Mouse (Mus musculus) Patski (cell line): ENCODE measurements around the gene Map2k3. TPM values are rescaled to one million over a fixed set of nuclear protein-coding genes. Genes with fewer than 3 reads are reported as not detected.

Experiments
- ATAC-seq: fragments of 100-300 bp; one replicate; pipeline ENCODE4 v1.8.0; 2021
- CTCF ChIA-PET: fragments of 350-600 bp; sonication (Branson Sonifier 250); formaldehyde crosslinking; loops from one replicate; lab custom pipeline; 2022; ENCODE audit warnings: inconsistent platforms; lab: Charles Lee
- POLR2A ChIA-PET: fragments of 350-600 bp; sonication (Branson Sonifier 250); formaldehyde crosslinking; loops from one replicate; lab custom pipeline; 2022; ENCODE audit warnings: antibody characterized with exemption, inconsistent platforms; lab: Charles Lee
- DNase-seq: peaks from one replicate; pipeline ENCODE4 v3.0.0-alpha.2; 2011; ENCODE audit warnings: low read depth, low spot score
- H3K27me3 ChIP-seq: fragments of 371-371 bp; one replicate; pipeline ENCODE4 v1.5.1; 2021
- CTCF ChIP-seq: fragments of 100-300 bp; IDR thresholded peaks from one replicate; pipeline ENCODE4 v1.5.1; 2021
- in situ Hi-C: fragments of 300-500 bp; cut with MboI; formaldehyde crosslinking; loops from 3 replicates; pipeline ENCODE4 v1.11.1; 2018; ENCODE audit warnings: low pct_unique_long_range_greater_than_20kb, mixed read lengths
- polyA plus RNA-seq: library from polyadenylated mRNA; unstranded; gene quantifications from one replicate; pipeline ENCODE4 v1.2.3, GENCODE M21; 2021

Map2k3 gene
- polyA plus RNA-seq, 1 experiment from 2014 or later = 54.6 TPM

DNA sequence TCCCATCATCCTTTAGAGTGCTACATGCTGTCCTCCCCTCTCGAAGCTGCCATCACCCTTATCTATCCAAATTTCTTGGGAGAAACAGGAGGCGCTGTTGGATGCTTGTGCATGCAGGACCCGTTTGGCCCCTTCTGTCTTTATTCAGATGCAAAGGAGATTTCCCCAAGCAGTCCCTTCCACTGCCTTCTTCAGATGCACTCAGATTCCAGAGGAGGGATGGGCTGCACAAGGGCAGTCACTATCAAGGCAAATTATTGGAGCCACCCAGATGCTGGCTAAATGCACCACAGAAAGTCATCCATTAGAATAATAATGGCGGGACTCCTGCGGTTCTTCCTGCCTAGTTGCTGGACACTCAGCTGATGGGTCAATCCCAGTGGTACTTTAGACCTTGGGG is 8.9 kb upstream of the Map2k3 start:
- CTCF ChIA-PET = no interaction called here
- DNase-seq (no peak), ATAC-seq (no peak)
- no peak for TF ChIP-seq CTCF
- H3K27me3 ChIP-seq = no peaks in the 10 kb centered on the region
- POLR2A ChIA-PET = interaction anchor here (0.6 kb wide), 1 partner anchor 45 kb away, joined by 3 read pairs; no protein-coding TSS in a partner anchor
- in situ Hi-C loops = loop anchor here (10.0 kb wide), 1 partner anchor 172 kb away; no protein-coding TSS in a partner anchor

DNA sequence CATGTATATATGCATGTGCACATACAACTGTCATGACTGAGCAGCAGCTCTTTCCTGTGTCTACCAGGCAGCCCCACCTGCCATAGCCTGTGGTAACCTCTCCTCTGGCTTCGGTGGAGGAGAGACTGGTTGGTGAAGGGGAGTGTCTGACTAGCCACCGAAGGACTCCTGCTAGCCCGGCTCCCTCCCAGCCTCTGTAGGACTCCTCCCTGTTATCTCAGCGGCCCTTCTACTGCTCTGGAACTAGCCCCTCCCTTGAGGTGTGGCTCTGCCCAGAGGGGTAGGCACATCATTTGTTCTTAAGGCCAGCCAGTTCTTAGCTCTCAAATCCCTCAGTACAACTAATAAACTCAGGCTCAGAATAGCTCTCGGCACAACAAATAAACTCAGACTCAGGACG is 7.3 kb upstream of the Map2k3 start:
- in situ Hi-C loops = loop anchor here (10.0 kb wide), 1 partner anchor 170 kb away; no protein-coding TSS in a partner anchor
- CTCF ChIA-PET = no interaction called here
- POLR2A ChIA-PET = no interaction called here
- H3K27me3 ChIP-seq = no peaks in the 10 kb centered on the region
- ATAC-seq (no peak), DNase-seq (no peak)
- TF ChIP-seq CTCF = no peak

DNA sequence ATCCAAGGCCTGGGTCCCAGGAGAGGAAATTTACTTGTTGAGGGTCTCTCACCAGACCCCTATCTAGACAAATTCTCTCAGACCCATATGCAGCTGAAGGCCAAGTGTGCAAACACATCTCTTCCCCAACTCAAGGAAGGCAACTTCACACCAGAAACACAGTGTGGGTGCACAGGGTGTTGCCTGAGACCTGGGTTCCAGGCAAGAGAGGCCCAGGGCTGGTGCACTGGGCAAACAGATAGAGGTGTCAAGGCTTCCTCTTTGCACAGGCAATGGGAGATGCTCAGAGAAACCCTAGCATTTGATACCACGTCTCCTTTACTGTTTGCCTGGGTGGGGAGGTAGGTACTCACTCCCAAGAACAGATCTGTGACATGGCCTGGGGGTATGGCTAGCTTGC is 6.9 kb upstream of the Map2k3 start:
- in situ Hi-C loops = loop anchor here (10.0 kb wide), 1 partner anchor 170 kb away; no protein-coding TSS in a partner anchor
- CTCF ChIA-PET = no interaction called here

DNA sequence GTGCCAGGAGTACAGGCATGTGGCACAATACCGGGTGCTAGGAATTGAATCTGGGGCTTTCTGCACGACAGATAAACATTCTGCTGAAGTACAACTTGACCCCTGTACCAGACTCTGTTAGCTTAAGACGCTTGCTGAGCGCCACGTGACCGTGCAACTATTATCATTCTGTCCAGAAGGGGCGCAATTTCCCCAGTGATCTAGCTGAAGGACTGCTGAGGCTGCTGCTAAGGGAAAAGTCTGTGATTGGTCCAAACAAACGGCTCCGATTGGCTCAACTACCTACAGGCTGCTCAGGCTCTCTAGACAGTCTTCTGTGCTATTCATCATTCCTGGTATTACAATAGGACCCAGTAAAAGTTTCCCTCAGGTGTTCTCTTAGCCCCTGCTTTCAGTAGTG is 4.6 kb upstream of the Map2k3 start:
- no peak for TF ChIP-seq CTCF
- ATAC-seq = peak; percentile 33
- no peaks in the 10 kb centered on the region for H3K27me3 ChIP-seq
- in situ Hi-C loops = loop anchor here (10.0 kb wide), 1 partner anchor 168 kb away; no protein-coding TSS in a partner anchor
- POLR2A ChIA-PET = no interaction called here
- CTCF ChIA-PET = interaction anchor here (1.6 kb wide), 1 partner anchor 12 kb away, joined by 9 read pairs; the partner anchor contains the start of gene Natd1
- DNase-seq = no peak

More for the DNA sequence above, 6.9 kb upstream of the Map2k3 start:
- H3K27me3 ChIP-seq = no peaks in the 10 kb centered on the region
- DNase-seq = no peak
- ATAC-seq = no peak
- no peak for TF ChIP-seq CTCF
- POLR2A ChIA-PET = no interaction called here

DNA sequence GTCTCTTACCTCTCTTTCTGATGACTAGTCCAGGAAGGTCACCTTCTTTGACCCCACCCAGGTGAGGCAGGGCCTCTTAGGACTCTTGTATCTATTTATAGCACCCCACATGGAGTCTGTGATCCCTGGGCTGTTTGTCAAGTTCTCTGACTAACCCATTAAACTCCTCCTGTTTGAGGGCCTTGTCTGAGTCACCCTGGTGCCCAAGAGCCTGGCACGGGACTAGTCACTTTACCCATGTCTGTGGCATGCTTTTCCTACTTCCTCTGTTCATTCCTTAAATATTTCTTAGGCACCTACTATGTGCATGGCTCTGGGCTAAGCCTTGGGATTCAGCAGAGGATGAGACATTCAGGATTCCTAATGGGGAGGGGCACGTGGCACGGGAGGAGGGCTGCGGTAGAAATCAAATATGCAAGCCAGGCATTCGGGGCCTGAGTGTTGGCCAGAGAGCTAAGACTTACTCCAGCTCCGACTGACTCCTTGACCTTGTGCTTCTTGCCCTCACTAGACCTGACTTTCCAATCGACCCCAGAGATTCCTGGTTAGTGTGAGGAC is 1.0 kb upstream of the Map2k3 start:
- ChIA-PET POLR2A (interaction anchor here (1.1 kb wide), 1 partner anchor 24 kb away, joined by 3 read pairs; no protein-coding TSS in a partner anchor), CTCF (no interaction called here)
- no peaks in the 10 kb centered on the region for H3K27me3 ChIP-seq
- ATAC-seq (no peak), DNase-seq (peak; percentile 58)
- TF ChIP-seq CTCF = no peak
- in situ Hi-C loops = no loop called here

DNA sequence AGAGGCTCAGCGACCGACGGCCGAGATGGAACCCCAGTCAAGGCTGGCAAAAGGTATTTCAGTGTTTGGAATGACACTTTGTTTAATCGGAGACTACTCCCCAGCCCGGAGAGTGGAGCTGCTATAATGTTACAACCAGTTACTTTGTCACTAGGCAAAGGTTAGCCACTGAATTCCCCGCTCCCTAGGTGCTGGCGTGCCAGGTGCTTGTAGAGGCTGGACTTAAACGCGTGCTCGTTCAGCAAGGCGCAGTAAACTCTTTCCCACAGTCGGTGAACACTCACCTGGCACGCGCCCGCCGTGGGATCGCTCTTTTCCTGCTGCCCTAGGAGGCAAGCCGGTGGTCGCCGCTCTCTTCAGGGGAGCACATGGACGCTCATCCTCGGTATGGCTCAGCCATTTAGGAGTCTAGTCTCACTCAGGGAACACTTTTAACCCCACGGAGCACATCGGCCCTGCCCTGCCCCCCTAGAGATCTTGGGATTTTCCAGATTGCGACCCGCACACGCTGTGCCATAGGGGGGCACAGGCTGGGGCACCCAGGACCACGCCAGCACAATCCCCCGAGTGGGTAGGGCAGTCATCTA is 458 bp upstream of the Map2k3 start:
- CTCF ChIA-PET = interaction anchor here (1.4 kb wide), 1 partner anchor 10 kb away, joined by 3 read pairs; no protein-coding TSS in a partner anchor
- H3K27me3 ChIP-seq = no peaks in the 10 kb centered on the region
- peak; percentile 5 for ATAC-seq
- no peak for TF ChIP-seq CTCF
- POLR2A ChIA-PET = interaction anchor here (0.7 to 1.9 kb wide), 2 partner anchors 11 to 19 kb away, joined by 3 to 9 read pairs; no protein-coding TSS in a partner anchor
- no peak for DNase-seq
- in situ Hi-C loops = no loop called here

DNA sequence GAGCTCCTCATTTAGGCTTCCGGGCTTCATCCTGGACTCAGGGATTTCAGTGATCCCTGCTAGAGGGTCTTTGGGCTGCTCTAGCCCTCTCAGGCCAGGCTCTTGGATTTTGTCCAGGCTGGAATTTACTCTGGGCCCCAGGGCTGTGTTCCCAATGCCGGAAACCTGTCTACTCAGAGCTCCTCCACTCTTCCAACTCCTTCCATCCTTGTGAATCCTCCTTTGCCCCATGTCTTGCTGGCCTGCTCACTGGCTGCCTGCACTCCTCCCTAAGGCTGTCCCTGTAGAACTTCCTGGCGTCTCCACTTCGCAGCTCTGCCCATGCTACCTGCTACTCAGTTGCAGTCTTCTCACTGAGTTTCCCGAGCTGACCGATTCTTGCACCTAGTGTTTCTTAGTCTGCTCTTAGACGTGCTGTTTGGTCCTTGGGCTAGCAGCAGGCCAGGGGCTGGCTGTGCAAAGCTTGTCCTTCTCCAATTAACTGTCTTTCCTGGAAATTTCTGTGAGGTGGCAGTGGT is 729 bp downstream of the Map2k3 start:
- in situ Hi-C loops = no loop called here
- POLR2A ChIA-PET = interaction anchor here (0.7 to 1.9 kb wide), 5 partner anchors 10 to 1259 kb away, joined by 3 to 9 read pairs (median 3); partner anchors contain the start of gene Natd1
- no peak for DNase-seq
- H3K27me3 ChIP-seq = no peaks in the 10 kb centered on the region
- ATAC-seq = no peak
- no peak for TF ChIP-seq CTCF
- CTCF ChIA-PET = interaction anchor here (0.8 to 1.4 kb wide), 2 partner anchors 9 to 20 kb away, joined by 3 read pairs; no protein-coding TSS in a partner anchor

DNA sequence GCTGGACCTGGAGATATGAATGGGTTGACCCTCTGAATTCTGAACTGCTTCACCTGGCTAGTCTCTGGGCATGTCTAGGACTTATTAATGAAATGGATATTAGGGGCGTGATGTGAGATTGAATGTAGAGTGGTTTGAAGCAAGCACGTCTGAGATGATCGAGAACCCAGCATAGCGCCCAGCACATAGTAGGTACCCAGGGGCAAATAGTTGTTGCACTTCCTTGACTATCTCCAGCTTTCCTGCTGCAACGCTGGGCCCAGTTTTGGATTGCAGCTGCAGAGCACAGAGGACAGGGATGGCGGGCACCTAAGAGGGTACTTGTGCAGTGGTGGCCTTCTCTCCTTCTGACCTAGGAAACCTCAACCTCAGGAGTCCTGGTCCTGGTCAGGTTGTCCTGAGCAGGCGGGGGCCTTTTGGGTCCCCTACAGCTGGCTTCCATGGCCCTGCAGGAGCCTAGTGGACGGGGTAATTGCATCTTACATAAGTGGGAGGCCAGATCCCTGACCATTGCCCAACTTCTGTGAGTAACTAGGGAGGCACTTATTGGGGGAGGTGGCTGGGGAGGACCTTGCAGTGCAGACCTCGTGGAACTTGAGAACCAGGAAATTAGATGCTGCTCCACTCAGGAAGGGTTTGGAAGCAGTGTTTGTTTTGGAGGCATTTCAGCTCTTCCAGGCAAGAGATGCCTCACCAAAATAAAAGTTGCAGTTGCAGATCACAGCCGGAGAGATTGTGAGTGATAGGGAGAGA is 1.5 kb downstream of the Map2k3 start:
- DNase-seq (peak; percentile 48), ATAC-seq (peak; percentile 26)
- in situ Hi-C loops = no loop called here
- TF ChIP-seq CTCF = no peak
- ChIA-PET POLR2A (interaction anchor here (0.7 to 1.9 kb wide), 2 partner anchors 9 to 657 kb away, joined by 3 to 9 read pairs; no protein-coding TSS in a partner anchor), CTCF (interaction anchor here (0.8 kb wide), 1 partner anchor 19 kb away, joined by 3 read pairs; no protein-coding TSS in a partner anchor)
- no peaks in the 10 kb centered on the region for H3K27me3 ChIP-seq

DNA sequence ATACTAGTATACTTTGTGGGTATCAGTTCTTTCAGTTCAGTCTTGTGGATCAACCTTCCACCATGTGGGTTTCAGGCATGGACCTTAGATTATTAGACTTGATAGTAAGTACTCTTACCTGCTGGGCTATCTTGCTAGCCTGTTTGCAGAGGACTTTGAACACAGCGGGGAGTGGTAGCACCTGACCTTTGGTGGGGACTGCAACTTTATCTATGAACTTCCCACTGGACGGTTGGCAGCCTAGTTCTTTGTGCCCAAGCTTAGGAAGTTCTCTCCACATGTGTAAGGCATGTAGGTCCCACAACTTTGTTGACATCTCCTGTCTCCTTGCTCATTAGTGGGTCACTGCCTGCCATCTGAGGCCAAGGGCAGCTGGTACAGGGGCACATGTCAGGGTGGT is 3.0 kb downstream of the Map2k3 start:
- H3K27me3 ChIP-seq = no peaks in the 10 kb centered on the region
- DNase-seq (no peak), ATAC-seq (no peak)
- in situ Hi-C loops = no loop called here
- ChIA-PET CTCF (no interaction called here), POLR2A (interaction anchor here (1.0 kb wide), 1 partner anchor 18 kb away, joined by 3 read pairs; no protein-coding TSS in a partner anchor)
- no peak for TF ChIP-seq CTCF
